Mouse (Mus musculus) natural killer cell, adult 2 months (primary cell): ENCODE data around the gene E2f4.

ENCODE experiments used
- DNase-seq, 2 experiments: peaks; one replicate each; pipeline ENCODE4 v3.0.0; 2022; ENCODE audit warnings: low spot score in 2 of 2

Gene E2f4

GRCm38 (mm10) chr8:105293405-105293804 is 4.1 kb upstream of the E2f4 start:
- DNase-seq: no peak

GRCm38 (mm10) chr8:105294776-105295175 is 2.7 kb upstream of the E2f4 start:
- no peak for DNase-seq

- no peak for DNase-seq
Observed at GRCm38 (mm10) chr8:105295256-105295655, 2.2 kb upstream of the E2f4 start.

GRCm38 (mm10) chr8:105295895-105296573 is 1.4 kb upstream of the E2f4 start, which contains the start of gene Exoc3l:
Gene Exoc3l, minus strand, starts transcription at chr8:105296101.
- DNase-seq: peak in 1 of 2 experiments; percentile 33

- DNase-seq: no peak
Observed at GRCm38 (mm10) chr8:105298351-105299252, 1.1 kb downstream of the E2f4 start.

- DNase-seq: no peak
Observed at GRCm38 (mm10) chr8:105299962-105300361, 2.5 kb downstream of the E2f4 start.

GRCm38 (mm10) chr8:105303396-105303795 is 5.9 kb downstream of the E2f4 start:
- no peak for DNase-seq

- no peak for DNase-seq
Observed at GRCm38 (mm10) chr8:105303874-105304273, 6.4 kb downstream of the E2f4 start.

GRCm38 (mm10) chr8:105304325-105305210 is 7.1 kb downstream of the E2f4 start:
- DNase-seq: no peak

- DNase-seq: peak in 1 of 2 experiments; percentile 27
Observed at GRCm38 (mm10) chr8:105305211-105306145, 8.0 kb downstream of the E2f4 start, which contains the start of gene Elmo3. Gene Elmo3, plus strand, starts transcription at chr8:105305601.

GRCm38 (mm10) chr8:105306146-105306691 is 8.8 kb downstream of the E2f4 start:
- no peak for DNase-seq

GRCm38 (mm10) chr8:105307670-105308069 is 10.2 kb downstream of the E2f4 start:
- no peak for DNase-seq

GRCm38 (mm10) chr8:105308428-105308827 is 11.0 kb downstream of the E2f4 start:
- no peak for DNase-seq

GRCm38 (mm10) chr8:105309142-105309847 is 11.8 kb downstream of the E2f4 start:
- no peak for DNase-seq

- no peak for DNase-seq
Observed at GRCm38 (mm10) chr8:105310118-105310517, 12.7 kb downstream of the E2f4 start.

- DNase-seq: no peak
Observed at GRCm38 (mm10) chr8:105311718-105312117, 14.3 kb downstream of the E2f4 start.

- DNase-seq: no peak
Observed at GRCm38 (mm10) chr8:105312891-105313481, 15.5 kb downstream of the E2f4 start.

GRCm38 (mm10) chr8:105313622-105314402 is 16.3 kb downstream of the E2f4 start:
- no peak for DNase-seq
